Mouse (Mus musculus) liver, embryonic 14.5 days (tissue): ENCODE measurements around the gene Hibch. TPM values are rescaled to one million over a fixed set of nuclear protein-coding genes. Genes with fewer than 3 reads are reported as not detected.

Experiments
- ATAC-seq: fragments of 200-750 bp; cut with Nextera tagmentation; 2 replicates; pipeline ENCODE4 v1.8.0; 2017; ENCODE audit warnings: moderate number of reproducible peaks, mild to moderate bottlenecking, moderate library complexity; ENCODE audit not compliant: insufficient read depth
- DNase-seq, 3 experiments: peaks; one replicate each; pipeline ENCODE4 v3.0.0-alpha.2; 2012 to 2013; ENCODE audit warnings: low read depth in 3 of 3, low spot score in 3 of 3
- H3K27ac ChIP-seq: fragments of 300-500 bp; sonication (generic); 2 replicates; pipeline ENCODE4 v1.5.1; 2014; ENCODE audit warnings: moderate library complexity, mild to moderate bottlenecking, control low read depth, inconsistent platforms
- H3K27me3 ChIP-seq: fragments of 300-500 bp; sonication (generic); 2 replicates; pipeline ENCODE4 v1.6.1; 2014; ENCODE audit warnings: mild to moderate bottlenecking, low read length, moderate library complexity; ENCODE audit not compliant: control insufficient read depth, insufficient read depth
- H3K36me3 ChIP-seq: fragments of 300-500 bp; sonication (generic); replicated peaks from 2 replicates; pipeline ENCODE4 v1.6.1; 2014; ENCODE audit warnings: low read depth; ENCODE audit not compliant: control insufficient read depth, insufficient read depth
- H3K4me1 ChIP-seq, 2 experiments: fragments of 200-500 bp in 1 of 2; fragments of 300-500 bp in 1 of 2; sonication (generic) in 1 of 2; replicated peaks; 2 replicates each; pipeline ENCODE4 v1.6.1; 2012 to 2014; ENCODE audit warnings: antibody characterized with exemption in 1 of 2, inconsistent platforms in 1 of 2, low read length in 1 of 2; ENCODE audit not compliant: control insufficient read depth in 2 of 2, insufficient read depth in 2 of 2
- H3K4me2 ChIP-seq: fragments of 300-500 bp; sonication (generic); 2 replicates; pipeline ENCODE4 v1.6.1; 2014; ENCODE audit warnings: low read depth, mild to moderate bottlenecking, control low read depth, moderate library complexity
- H3K4me3 ChIP-seq, 2 experiments: fragments of 200-500 bp in 1 of 2; fragments of 300-500 bp in 1 of 2; sonication (generic) in 1 of 2; 2 replicates each; pipeline ENCODE4 v1.5.1; 2012 to 2014; ENCODE audit warnings: low read depth in 2 of 2, low read length in 2 of 2, mild to moderate bottlenecking in 2 of 2, control low read depth in 1 of 2, inconsistent platforms in 1 of 2, moderate library complexity in 1 of 2; ENCODE audit not compliant: insufficient read depth in 1 of 2
- H3K9ac ChIP-seq: fragments of 300-500 bp; sonication (generic); replicated peaks from 2 replicates; pipeline ENCODE4 v1.6.1; 2014; ENCODE audit warnings: mild to moderate bottlenecking, control low read depth, moderate library complexity
- H3K9me3 ChIP-seq: fragments of 300-500 bp; sonication (generic); 2 replicates; pipeline ENCODE4 v1.6.1; 2016; ENCODE audit warnings: low read length, mixed read lengths; ENCODE audit not compliant: control insufficient read depth
- CTCF ChIP-seq: IDR thresholded peaks from 2 replicates; pipeline ENCODE4 v1.5.1; 2016; ENCODE audit warnings: antibody characterized with exemption, low read depth, control low read depth
- EP300 ChIP-seq: IDR thresholded peaks from 2 replicates; pipeline ENCODE4 v1.6.1; 2016; ENCODE audit warnings: antibody characterized with exemption, low read depth
- WGBS: fragments of 180-500 bp; shearing (Covaris S2); extraction: QIAGEN DNeasy Blood & Tissue Kit; methylation state at CpG from one replicate; pipeline ENCODE4 v1.1.7; 2014; ENCODE audit not compliant: insufficient replicate concordance; 5-methylcytosine and 5-hydroxymethylcytosine counted together
- polyA plus RNA-seq, 2 experiments: library from polyadenylated mRNA; depleted of rRNA in 1 of 2; stranded (reverse) in 1 of 2; unstranded in 1 of 2; fragments of >200 nt; fragmentation: Nextera tagmentation in 1 of 2; extraction: Ambion mirVana in 1 of 2; gene quantifications; 2 replicates each; pipeline versions ENCODE4 v1.2.1 to v1.2.3; 2012 to 2014

The Hibch gene
- polyA plus RNA-seq, 2 experiments: 10.4 to 19.0 TPM

- peak overlapping the region; percentile 34; the same call in 1 of the 2 replicates for H3K9ac ChIP-seq
- H3K4me3 ChIP-seq: peak overlapping the region; percentile 34 to 55
- 0 out of 4 replicates have a peak, but pooled peaks cover 0 to 3% of the 10 kb centered on the region in 2 experiments for H3K4me1 ChIP-seq
- WGBS: 2% methylated on average over 46 of the region's 47 CpGs
- no peaks in the 10 kb centered on the region for H3K9me3 ChIP-seq
- ATAC-seq: peak; percentile 45; the same call in 1 of the 2 replicates
- H3K4me2 ChIP-seq: peak overlapping the region; percentile 68
- no peak for DNase-seq
- H3K27ac ChIP-seq: no peak overlapping the region
- H3K27me3 ChIP-seq: peaks cover 4% of the 10 kb centered on the region; the same call in 1 of the 2 replicates
- TF ChIP-seq EP300 (no peak), CTCF (no peak)
- no peaks in the 10 kb centered on the region for H3K36me3 ChIP-seq
Measured at GRCm38 (mm10) chr1:52952551-52953397, 108.0 kb downstream of the Hibch start.

- 38% methylated on average over 4 of the region's 4 CpGs for WGBS
- ATAC-seq (no peak), DNase-seq (no peak)
- Histone ChIP-seq H3K9me3 (no peaks in the 10 kb centered on the region), H3K27me3 (peaks cover 4% of the 10 kb centered on the region; the same call in 1 of the 2 replicates), H3K4me3 (peak overlapping the region in 1 of 2 experiments; percentile 55; a peak in 1 of 4 replicates), H3K4me2 (peak overlapping the region; percentile 68), H3K27ac (no peak overlapping the region), H3K4me1 (0 out of 4 replicates have a peak, but pooled peaks cover 0 to 3% of the 10 kb centered on the region in 2 experiments), H3K9ac (no peak overlapping the region), H3K36me3 (no peaks in the 10 kb centered on the region)
- TF ChIP-seq EP300: no peak
- no peak for TF ChIP-seq CTCF
Measured at GRCm38 (mm10) chr1:52953548-52953947, 108.8 kb downstream of the Hibch start.

- Histone ChIP-seq H3K4me2 (no peak overlapping the region), H3K9ac (no peak overlapping the region), H3K9me3 (no peaks in the 10 kb centered on the region), H3K4me3 (no peak overlapping the region), H3K4me1 (0 out of 4 replicates have a peak, but pooled peaks cover 0 to 3% of the 10 kb centered on the region in 2 experiments), H3K36me3 (no peaks in the 10 kb centered on the region), H3K27me3 (peaks cover 4% of the 10 kb centered on the region; the same call in 1 of the 2 replicates), H3K27ac (no peak overlapping the region)
- no peak for ATAC-seq
- TF ChIP-seq CTCF: no peak
- no peak for TF ChIP-seq EP300
- no peak for DNase-seq
- WGBS: 53% methylated on average over 2 of the region's 2 CpGs
Measured at GRCm38 (mm10) chr1:52954456-52954855, 109.7 kb downstream of the Hibch start.

GRCm38 (mm10) chr1:52955102-52955501 lies 110.4 kb downstream of the Hibch start:
- WGBS: 14% methylated on average over 6 of the region's 6 CpGs
- Histone ChIP-seq H3K4me3 (no peak overlapping the region), H3K9ac (no peak overlapping the region), H3K27me3 (peaks cover 4% of the 10 kb centered on the region; the same call in 1 of the 2 replicates), H3K4me2 (no peak overlapping the region), H3K36me3 (no peaks in the 10 kb centered on the region), H3K9me3 (no peaks in the 10 kb centered on the region), H3K4me1 (0 out of 4 replicates have a peak, but pooled peaks cover 0 to 3% of the 10 kb centered on the region in 2 experiments), H3K27ac (no peak overlapping the region)
- ATAC-seq: no peak
- DNase-seq: no peak
- TF ChIP-seq CTCF (peak; percentile 63), EP300 (no peak)

- Histone ChIP-seq H3K27ac (no peak overlapping the region), H3K4me3 (no peak overlapping the region), H3K4me1 (0 out of 4 replicates have a peak, but pooled peaks cover 0 to 3% of the 10 kb centered on the region in 2 experiments), H3K4me2 (no peak overlapping the region), H3K9me3 (no peaks in the 10 kb centered on the region), H3K27me3 (peaks cover 4% of the 10 kb centered on the region; the same call in 1 of the 2 replicates), H3K9ac (no peak overlapping the region), H3K36me3 (no peaks in the 10 kb centered on the region)
- ATAC-seq (no peak), DNase-seq (no peak)
- WGBS: 58% methylated on average over 4 of the region's 4 CpGs
- TF ChIP-seq CTCF: no peak
- no peak for TF ChIP-seq EP300
Measured at GRCm38 (mm10) chr1:52956746-52957145, 112.0 kb downstream of the Hibch start.
